Mouse (Mus musculus) urinary bladder, postnatal 25 days (tissue): ENCODE results near the gene Becn1.

Experiments
- DNase-seq: peaks from one replicate; pipeline ENCODE4 v3.0.0; 2022; ENCODE audit warnings: low spot score

The Becn1 gene

DNA sequence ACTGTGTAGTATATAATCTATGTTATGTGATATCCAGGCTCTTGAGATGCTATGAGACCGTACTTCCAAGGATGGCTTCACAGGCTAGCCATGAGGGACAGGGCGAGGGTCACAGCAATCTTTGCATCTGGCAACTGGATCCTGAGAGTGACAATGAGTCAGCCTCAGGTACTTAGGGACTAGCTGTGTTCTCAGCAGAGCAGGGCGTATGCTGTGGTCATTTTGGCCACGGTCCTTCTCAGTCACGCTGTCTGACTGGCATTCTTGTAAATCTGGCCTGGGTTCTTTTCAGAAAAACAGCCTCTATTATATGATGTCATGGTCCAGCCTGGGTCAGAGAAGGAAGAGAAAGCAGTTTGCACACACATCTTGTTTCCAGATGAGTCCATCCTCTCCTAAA is 65.3 kb downstream of the Becn1 start:
- no peak for DNase-seq
